Mouse (Mus musculus) layer of hippocampus, adult 11-12 months (tissue): ENCODE measurements around the gene Rbp1.

Experiments
- DNase-seq: peaks from one replicate; pipeline ENCODE4 v3.0.0; 2022; ENCODE audit warnings: low spot score

Gene Rbp1

GRCm38 (mm10) chr9:98422656-98423055 lies at the start of gene Rbp1:
TSS of gene Rbp1 (plus strand) at chr9:98422961.
- DNase-seq = no peak

DNA sequence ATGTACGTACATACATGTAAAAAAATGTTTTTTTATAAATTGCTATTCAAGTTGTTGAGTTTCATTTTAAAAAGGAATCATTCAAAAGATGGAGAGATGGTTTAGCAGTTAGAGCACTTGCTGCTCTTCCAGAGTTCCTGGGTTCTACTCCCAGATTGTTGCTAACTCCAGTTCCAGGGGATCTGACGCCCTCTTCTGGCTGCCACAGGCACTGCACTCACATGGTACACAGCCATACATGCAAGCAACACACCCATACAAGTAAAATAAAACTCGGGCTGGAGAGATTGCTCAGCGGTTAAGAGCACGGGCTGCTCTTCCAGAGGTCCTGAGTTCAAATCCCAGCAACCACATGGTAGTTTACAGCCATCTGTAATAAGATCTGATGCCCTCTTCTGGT lies 49.4 kb upstream of the Rbp1 start:
- no peak for DNase-seq

- no peak for DNase-seq
Observed at GRCm38 (mm10) chr9:98374897-98375296, 47.9 kb upstream of the Rbp1 start.

DNA sequence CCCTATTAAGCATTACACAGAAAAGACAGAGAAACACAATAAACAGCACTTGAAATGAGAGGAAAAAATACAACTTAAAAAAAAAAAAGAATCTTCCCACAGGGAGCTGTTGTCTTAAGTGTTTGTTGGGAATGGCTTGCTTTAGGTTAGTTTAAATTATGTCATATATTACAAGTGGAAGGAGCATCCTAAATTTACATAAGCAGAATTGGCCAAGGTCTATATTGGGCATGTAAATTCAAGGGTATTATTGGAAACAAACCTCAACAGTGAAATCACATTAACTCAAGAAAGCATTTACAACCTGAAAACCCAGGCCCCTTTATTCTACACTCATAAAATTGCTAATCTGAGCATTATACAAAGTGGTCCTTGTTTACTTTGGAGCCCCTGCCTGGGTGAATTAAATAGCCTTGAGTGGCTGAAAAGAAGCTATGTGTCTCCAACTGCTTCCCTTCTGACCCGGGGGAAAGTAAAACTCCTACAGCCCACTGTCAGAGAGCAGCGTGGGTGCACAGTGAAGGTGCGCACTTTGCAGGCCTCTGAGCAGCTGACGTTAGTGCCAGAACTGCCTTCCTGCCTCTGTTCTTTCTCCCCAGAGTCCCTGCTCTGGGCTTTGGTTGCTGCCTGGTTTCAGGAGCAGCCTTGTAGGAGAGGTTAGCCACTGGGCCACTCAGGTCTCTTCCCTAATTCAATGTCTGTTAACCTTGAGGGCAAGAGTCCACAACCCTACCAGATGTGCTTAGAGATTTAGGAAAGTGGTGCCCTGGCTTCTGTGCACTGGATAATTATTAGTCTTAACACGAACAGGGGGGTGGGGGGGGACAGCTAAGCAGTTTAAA lies 47.2 kb upstream of the Rbp1 start:
- no peak for DNase-seq

- no peak for DNase-seq
Observed at GRCm38 (mm10) chr9:98379736-98380135, 43.0 kb upstream of the Rbp1 start.

DNA sequence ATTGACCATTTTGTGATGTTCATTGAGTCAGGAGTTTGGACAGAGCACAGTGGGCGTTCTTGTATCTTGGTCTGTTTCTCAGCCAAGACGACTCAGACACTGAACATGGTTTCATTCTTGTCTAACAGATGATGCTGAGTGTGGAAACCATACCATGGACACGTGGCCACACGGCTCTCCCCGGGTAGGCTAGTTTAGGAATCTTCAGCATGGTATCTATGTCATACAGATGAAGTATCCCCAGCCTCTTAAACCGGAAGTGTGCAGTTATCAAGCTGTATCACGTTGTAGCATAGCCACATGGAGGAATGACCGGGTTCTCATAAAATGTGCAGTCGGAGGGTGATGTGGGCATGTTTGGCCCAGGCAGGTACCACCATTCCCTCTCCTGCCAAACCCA lies 42.2 kb upstream of the Rbp1 start:
- DNase-seq = no peak

- DNase-seq = no peak
Observed at GRCm38 (mm10) chr9:98387741-98388632, 34.8 kb upstream of the Rbp1 start.

GRCm38 (mm10) chr9:98388633-98388965 lies 34.2 kb upstream of the Rbp1 start:
- peak; percentile 18 for DNase-seq

DNA sequence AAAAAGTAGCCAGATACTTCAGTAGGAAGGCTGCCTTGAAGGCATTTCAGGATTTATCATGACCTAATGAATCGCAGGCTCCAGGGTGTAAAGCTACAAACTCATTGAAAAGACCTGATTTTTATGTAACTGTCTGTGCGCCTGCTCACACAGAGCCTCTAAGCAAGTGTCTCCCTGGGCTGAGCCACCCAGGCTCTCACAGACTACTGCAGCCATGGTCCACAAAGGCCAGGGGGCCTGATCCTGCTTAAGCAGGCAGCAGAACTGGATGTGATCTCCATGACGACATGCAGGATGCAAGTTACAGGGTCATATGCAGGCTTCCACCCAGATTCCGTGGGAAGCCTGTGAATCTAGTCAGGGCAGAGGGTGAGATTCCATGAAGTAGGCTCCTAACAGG lies 29.3 kb upstream of the Rbp1 start:
- no peak for DNase-seq

DNA sequence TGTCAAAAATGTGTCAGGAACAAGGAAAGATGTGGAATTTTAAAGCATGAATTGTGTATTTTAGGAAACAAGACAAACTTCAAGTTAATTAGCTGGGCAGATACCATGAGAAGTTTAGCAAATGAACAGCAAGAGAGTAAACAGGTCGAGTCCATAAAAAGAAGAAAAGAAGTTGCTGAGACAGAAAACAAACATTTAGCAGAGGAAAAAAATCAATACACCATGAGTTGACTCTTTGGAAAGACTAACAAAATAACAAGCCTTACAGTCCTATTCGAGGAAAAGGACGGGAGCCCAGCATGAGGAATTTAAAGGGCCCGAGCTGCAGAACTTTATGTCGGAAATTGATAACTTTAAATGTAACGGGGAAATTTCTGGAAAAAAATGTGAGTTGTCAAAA lies 25.6 kb upstream of the Rbp1 start:
- DNase-seq = no peak

DNA sequence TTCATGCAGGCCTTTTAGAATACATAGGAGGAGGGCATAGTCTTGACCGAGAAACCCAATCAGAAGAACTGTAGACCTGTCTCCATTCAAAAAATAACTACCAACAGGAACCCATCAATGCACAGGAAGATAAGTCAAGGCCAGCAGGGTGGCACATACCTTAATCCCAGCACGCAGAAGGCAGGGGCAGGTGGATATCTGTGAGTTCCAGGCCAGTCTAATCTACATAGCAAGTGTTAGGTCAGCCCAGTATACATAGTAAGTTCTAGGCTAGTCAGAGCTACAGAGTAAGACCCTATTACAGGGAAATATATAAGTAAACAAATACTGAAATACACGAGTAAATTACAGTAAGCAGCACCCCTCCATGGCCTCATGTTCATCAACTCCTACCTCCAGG lies 24.9 kb upstream of the Rbp1 start:
- no peak for DNase-seq

- DNase-seq = peak; percentile 29
Observed at GRCm38 (mm10) chr9:98400185-98400894, 22.4 kb upstream of the Rbp1 start.

DNA sequence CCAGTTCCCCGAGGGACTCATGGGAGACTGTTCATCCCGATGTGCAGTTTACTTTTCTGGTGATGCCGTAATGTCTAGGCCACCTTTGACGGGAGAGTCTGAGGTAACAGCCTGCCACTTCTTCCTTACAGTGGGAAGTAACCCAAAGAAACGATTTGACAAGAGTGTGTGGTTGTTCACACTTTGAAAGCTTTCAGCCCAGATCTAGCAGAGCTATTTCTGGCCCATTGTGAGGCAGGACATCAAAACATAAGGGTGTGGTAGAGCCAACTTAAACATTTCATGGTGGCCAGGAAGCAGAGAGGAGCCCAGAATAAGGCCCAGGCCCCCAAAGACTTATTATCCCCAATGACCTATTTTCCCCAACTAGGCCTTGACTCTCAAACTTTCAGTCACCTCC lies 21.1 kb upstream of the Rbp1 start:
- no peak for DNase-seq

DNA sequence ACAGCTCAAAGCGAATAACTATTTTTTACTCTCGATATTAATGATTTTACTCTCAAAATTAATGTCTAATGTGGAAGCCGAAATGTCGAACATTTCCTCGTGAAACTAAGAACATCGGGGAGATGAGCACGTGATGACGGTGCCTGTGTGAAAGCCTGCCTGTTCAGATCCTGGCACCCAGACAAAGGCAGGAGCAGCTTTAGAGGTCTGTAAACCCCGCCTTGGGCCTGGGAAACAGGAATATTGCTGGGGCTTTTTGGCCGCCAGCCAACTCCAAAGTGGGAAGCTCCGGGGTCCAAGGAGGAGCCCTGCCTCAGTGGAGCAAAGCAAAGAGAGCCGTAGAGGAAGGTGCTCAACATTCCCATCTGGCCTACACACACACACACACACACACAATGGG lies 15.0 kb upstream of the Rbp1 start:
- no peak for DNase-seq

GRCm38 (mm10) chr9:98409137-98409536 lies 13.6 kb upstream of the Rbp1 start:
- DNase-seq = peak; percentile 79

DNA sequence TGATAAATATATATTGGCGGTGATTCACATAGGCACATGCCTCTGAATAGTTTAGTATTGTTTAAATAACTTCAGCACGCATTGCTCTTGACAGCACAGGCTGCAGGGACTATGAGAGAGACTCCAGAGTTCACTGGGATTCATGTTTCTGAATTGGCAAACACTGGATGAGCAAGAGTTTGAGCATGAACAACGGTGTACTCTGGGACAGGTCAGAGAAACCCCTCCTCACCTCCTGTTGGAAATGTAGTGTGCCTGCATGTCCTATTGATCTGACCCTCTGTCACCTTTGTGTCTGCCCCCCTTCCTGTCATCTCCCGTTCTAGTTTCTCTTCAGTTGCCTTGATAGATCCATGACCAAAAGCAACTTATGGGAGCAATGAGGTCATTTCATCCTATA lies 7.3 kb upstream of the Rbp1 start:
- no peak for DNase-seq

GRCm38 (mm10) chr9:98417919-98418318 lies 4.8 kb upstream of the Rbp1 start:
- peak; percentile 21 for DNase-seq

GRCm38 (mm10) chr9:98418346-98418745 lies 4.4 kb upstream of the Rbp1 start:
- DNase-seq = no peak

GRCm38 (mm10) chr9:98420666-98421065 lies 2.1 kb upstream of the Rbp1 start:
- DNase-seq = no peak

DNA sequence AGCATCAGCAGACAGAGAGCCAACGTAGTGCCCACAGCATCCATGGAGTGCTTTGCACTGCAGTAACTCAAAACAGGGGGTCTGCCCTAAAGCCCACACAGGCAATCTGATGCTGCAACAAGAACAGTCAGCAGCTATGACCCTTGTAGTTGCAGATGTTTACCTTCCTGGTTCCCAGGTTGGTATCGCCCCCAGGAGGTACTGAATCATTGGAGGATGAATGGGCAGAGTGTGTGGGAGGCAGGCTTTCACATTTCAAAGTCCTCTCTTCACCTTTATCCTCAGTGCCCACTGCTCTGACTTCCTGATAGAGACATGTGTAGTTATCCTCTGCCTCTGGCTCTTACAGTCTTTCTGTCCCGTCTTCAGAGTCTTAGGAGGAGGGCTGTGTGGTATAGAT lies 858 bp upstream of the Rbp1 start:
- DNase-seq = no peak

DNA sequence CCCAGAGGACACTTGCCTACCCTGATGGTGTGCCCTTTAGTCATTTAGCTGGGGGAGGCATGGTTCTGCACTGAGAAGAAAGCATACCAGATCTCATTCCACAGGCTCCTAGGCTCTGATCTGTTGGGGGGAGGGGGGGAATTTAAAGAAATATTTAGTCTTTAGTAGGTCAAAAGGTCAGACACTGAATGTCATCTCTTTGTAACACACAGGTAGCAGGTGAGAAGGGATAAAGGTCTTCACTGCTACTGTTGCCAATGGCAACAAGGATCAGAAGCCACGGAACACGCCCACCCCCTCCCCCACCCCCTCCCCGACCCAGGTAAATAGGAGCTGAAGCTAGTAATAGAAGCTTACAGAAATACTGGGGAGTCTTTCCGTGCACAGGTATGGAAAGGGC lies 930 bp downstream of the Rbp1 start:
- no peak for DNase-seq

DNA sequence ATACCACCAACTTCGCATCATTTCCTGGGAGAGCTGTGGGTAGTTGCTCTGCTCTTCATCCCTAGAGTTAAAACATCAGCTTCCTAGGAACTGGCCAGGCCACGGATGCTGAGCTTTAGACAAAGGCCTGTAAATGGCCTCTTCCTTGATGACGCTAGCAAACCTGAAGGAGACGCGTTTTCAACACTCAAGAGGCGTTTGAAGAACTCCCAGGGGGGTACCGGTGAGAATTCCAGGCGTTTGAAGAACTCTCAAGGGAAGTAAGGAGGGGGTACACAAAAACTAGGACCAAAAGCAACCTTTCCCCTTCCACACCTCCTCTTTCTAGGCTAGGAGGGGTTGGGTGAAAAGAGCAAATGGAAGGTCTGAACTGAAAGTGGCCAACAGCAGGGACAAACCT lies 1.5 kb downstream of the Rbp1 start:
- DNase-seq = no peak

- no peak for DNase-seq
Observed at GRCm38 (mm10) chr9:98424725-98425210, 2.0 kb downstream of the Rbp1 start.
